7 mouse cellular contexts compared by ENCODE assay signal in genomic region chr9:107700114-107700571, GRCm38 (mm10). TPM values are rescaled to one million over a fixed set of nuclear protein-coding genes. Genes with fewer than 3 reads are reported as not detected.
DNase-seq lines count a peak whose midpoint lies in the region; ATAC-seq and TF ChIP-seq lines count a peak whose summit lies in the region.

No protein-coding gene starts in this region.

- no peak overlapping the region for H3K4me3 ChIP-seq in lung, adult 2 months (replicated peaks; ENCODE audit: extremely low read depth, low read depth, low read length)
- no peak overlapping the region for H3K4me3 ChIP-seq in forebrain, embryonic 15.5 days

- peak; percentile 45 for DNase-seq in lung, adult 2 months
- no peak for DNase-seq in lung, postnatal 14 days
- peak; percentile 45 to 57 for DNase-seq in heart, postnatal 10 days
- peak; percentile 57 to 70 for DNase-seq in left cerebral cortex, postnatal 36 days (ENCODE audit: low spot score in 2 of 2)
- DNase-seq in right cerebral cortex, adult 2 months (ENCODE audit: low spot score in 2 of 2), result peak; percentile 38 to 63
- DNase-seq in spleen, postnatal 4 days (ENCODE audit: low spot score in 2 of 2), result no peak

- WGBS in lung, adult 2 months, result 32% methylated on average over 6 of the region's 6 CpGs
- 28% methylated on average over 6 of the region's 6 CpGs for WGBS in forebrain, embryonic 15.5 days

- peak; percentile 30; the same call in 1 of the 2 replicates for ATAC-seq in forebrain, embryonic 15.5 days (replicated peaks)

- no peaks in the 10 kb centered on the region for H3K9me3 ChIP-seq in forebrain, embryonic 15.5 days

- H3K27ac ChIP-seq in forebrain, embryonic 15.5 days (replicated peaks), result peak overlapping the region; percentile 81

- TF ChIP-seq CTCF in lung, adult 2 months (IDR thresholded peaks at IDR 0.05; ENCODE audit: insufficient read depth, low read length), result no peak

- peaks cover 58% of the 10 kb centered on the region for H3K4me1 ChIP-seq in lung, adult 2 months (ENCODE audit: control insufficient read depth, insufficient read depth, low read length)
- H3K4me1 ChIP-seq in forebrain, embryonic 15.5 days, result peaks cover 78% of the 10 kb centered on the region

- intact Hi-C loops in heart, postnatal 10 days (cut with DNase I), result no loop called here
- intact Hi-C loops in left cerebral cortex, postnatal 36 days (cut with DNase I), result loop anchor here (5.0 kb wide), 1 partner anchor 37 kb away; no protein-coding TSS in a partner anchor

- H3K36me3 ChIP-seq in forebrain, embryonic 15.5 days, result peaks cover 11% of the 10 kb centered on the region; the same call in 1 of the 2 replicates

- H3K9ac ChIP-seq in forebrain, embryonic 15.5 days (replicated peaks), result no peak overlapping the region

- 0 out of 2 replicates have a peak, but pooled peaks cover under 1% of the 10 kb centered on the region for H3K27me3 ChIP-seq in forebrain, embryonic 15.5 days

- no peak for TF ChIP-seq POLR2A in lung, adult 2 months (IDR thresholded peaks at IDR 0.05; ENCODE audit: borderline replicate concordance, extremely low read depth, low read depth, low read length)

- H3K4me2 ChIP-seq in forebrain, embryonic 15.5 days (replicated peaks), result peak overlapping the region; percentile 12; the same call in 1 of the 2 replicates

RNA-seq across cellular contexts. Expression of gene Sema3f, which starts 10.1 kb away (rescaled TPM):
- polyA plus RNA-seq in lung, adult 2 months (2012; rRNA removed), result 318 and 413 TPM in 2 replicates
- polyA plus RNA-seq in forebrain, embryonic 15.5 days (2015; fragmentation: Nextera tagmentation; extraction: Ambion mirVana), result 13.7 and 14.6 TPM in 2 replicates
- 10 to 100 TPM; 19.4 to 22.2 TPM for total RNA-seq in heart, postnatal 10 days (2021)
- total RNA-seq in left cerebral cortex, postnatal 36 days (2021), result 10 to 100 TPM; 16.6 to 17.2 TPM

RNA-seq across cellular contexts. Expression of gene Gnat1, which starts 20.6 kb away (rescaled TPM):
- polyA plus RNA-seq in lung, adult 2 months (2012; rRNA removed), result 0.09 and 0.20 TPM in 2 replicates
- polyA plus RNA-seq in forebrain, embryonic 15.5 days (2015; fragmentation: Nextera tagmentation; extraction: Ambion mirVana), result 1.7 and 1.8 TPM in 2 replicates
- total RNA-seq in heart, postnatal 10 days (2021), result not detected
- 1 to 10 TPM in 1 of 2 experiments, under 1 TPM in 1; 0.41 to 1.2 TPM for total RNA-seq in left cerebral cortex, postnatal 36 days (2021)

RNA-seq across cellular contexts. Expression of gene Slc38a3, which starts 30.8 kb away (rescaled TPM):
- polyA plus RNA-seq in lung, adult 2 months (2012; rRNA removed), result 1.8 and 16.1 TPM in 2 replicates
- polyA plus RNA-seq in forebrain, embryonic 15.5 days (2015; fragmentation: Nextera tagmentation; extraction: Ambion mirVana), result 24.2 and 24.4 TPM in 2 replicates
- total RNA-seq in heart, postnatal 10 days (2021), result 10 to 100 TPM; 20.5 to 22.6 TPM
- 10 to 100 TPM; 66.3 to 66.8 TPM for total RNA-seq in left cerebral cortex, postnatal 36 days (2021)

Comparison
In these comparisons a context has a peak if more than half of its experiments do, and no peak if none do; other contexts are left out.
1. DNase-seq: peak in lung, adult 2 months (single experiment), heart, postnatal 10 days (2 of 2), left cerebral cortex, postnatal 36 days (2 of 2) and right cerebral cortex, adult 2 months (2 of 2); none in lung, postnatal 14 days (single experiment) and spleen, postnatal 4 days (0 of 2).